Mouse (Mus musculus): ENCODE measurements around the gene Gm13271. TPM values are rescaled to one million over a fixed set of nuclear protein-coding genes. Genes with fewer than 3 reads are reported as not detected.
A peak's percentile ranks its signal among the peaks of the same experiment; 100 is the strongest.
"Not testable (repeated sequence)": the region's sequence is repeated elsewhere in the genome, so short reads cannot be mapped to it uniquely, and the experiment has no call there.

Gene Gm13271
- total RNA-seq, 2 experiments from 2014 or later = not detected

- TF ChIP-seq CTCF (IDR thresholded peaks at IDR 0.05) = peak; percentile 13; the same call in 1 of the 2 replicates
- peak; percentile 28 for DNase-seq
- Histone ChIP-seq H3K27ac (peak overlapping the region; percentile 61; the same call in 1 of the 2 replicates), H3K4me3 (peak overlapping the region; percentile 57)
- intact Hi-C loops (cut with DNase I) = not testable (repeated sequence)
Measured at GRCm38 (mm10) chr4:88782335-88782734, 27.7 kb downstream of the Gm13271 start.

GRCm38 (mm10) chr4:88785409-88785808 lies 30.7 kb downstream of the Gm13271 start, which contains the start of gene Gm13276:
TSS of gene Gm13276 (plus strand) at chr4:88785709.
- intact Hi-C loops (cut with DNase I); DNase-seq; H3K27ac ChIP-seq; H3K4me3 ChIP-seq: not testable (repeated sequence)

GRCm38 (mm10) chr4:88788402-88788801 lies 33.7 kb downstream of the Gm13271 start, which contains the start of gene Gm13277:
TSS of gene Gm13277 (plus strand) at chr4:88788632.
- TF ChIP-seq CTCF (IDR thresholded peaks at IDR 0.05) = peak; percentile 51
- peak; percentile 72 for DNase-seq
- H3K4me3 ChIP-seq; H3K27ac ChIP-seq; intact Hi-C loops (cut with DNase I): not testable (repeated sequence)

GRCm38 (mm10) chr4:88791250-88791649 lies 36.6 kb downstream of the Gm13271 start, which contains the start of gene Gm13278:
TSS of gene Gm13278 (plus strand) at chr4:88791550.
- H3K27ac ChIP-seq; H3K4me3 ChIP-seq; intact Hi-C loops (cut with DNase I); DNase-seq: not testable (repeated sequence)

GRCm38 (mm10) chr4:88793936-88794675 lies 39.4 kb downstream of the Gm13271 start, which contains the start of gene Gm13275:
TSS of gene Gm13275 (plus strand) at chr4:88794487.
- peak; percentile 51 for DNase-seq
- intact Hi-C loops (cut with DNase I) = not testable (repeated sequence)
- TF ChIP-seq CTCF (IDR thresholded peaks at IDR 0.05) = peak; percentile 36
- Histone ChIP-seq H3K27ac (peak within 1 kb of the TSS; percentile 57), H3K4me3 (peak within 1 kb of the TSS; percentile 31)

- intact Hi-C loops (cut with DNase I); H3K27ac ChIP-seq; DNase-seq; H3K4me3 ChIP-seq: not testable (repeated sequence)
Measured at GRCm38 (mm10) chr4:88797097-88797496, 42.4 kb downstream of the Gm13271 start, which contains the start of gene Gm13279. TSS of gene Gm13279 (plus strand) at chr4:88797397.

GRCm38 (mm10) chr4:88799365-88799764 lies 44.7 kb downstream of the Gm13271 start, which contains the start of gene Gm13285:
TSS of gene Gm13285 (plus strand) at chr4:88799665.
- H3K27ac ChIP-seq; intact Hi-C loops (cut with DNase I); DNase-seq; H3K4me3 ChIP-seq: not testable (repeated sequence)

- H3K4me3 ChIP-seq; H3K27ac ChIP-seq; intact Hi-C loops (cut with DNase I); DNase-seq: not testable (repeated sequence)
Measured at GRCm38 (mm10) chr4:88802954-88803353, 48.3 kb downstream of the Gm13271 start, which contains the start of gene Gm13287. TSS of gene Gm13287 (plus strand) at chr4:88803254.

Other genes with a start within 250 kb of the Gm13271 start
- not detected for gene Ifnb1, start 232.1 kb upstream of the Gm13271 start, total RNA-seq (2021)
- not detected for gene Ifna15, start 196.6 kb upstream of the Gm13271 start, total RNA-seq (2021)
- gene Ifna14, start 183.1 kb upstream of the Gm13271 start, total RNA-seq (2021) = not detected
- not detected for gene Ifna9, start 162.5 kb upstream of the Gm13271 start, total RNA-seq (2021)
- not detected for gene Ifna12, start 151.5 kb upstream of the Gm13271 start, total RNA-seq (2021)
- gene C87499, start 120.5 kb upstream of the Gm13271 start, total RNA-seq (2021) = not detected
- not detected for gene Ifna13, start 110.4 kb upstream of the Gm13271 start, total RNA-seq (2021)
- gene Ifna16, start 77.9 kb upstream of the Gm13271 start, total RNA-seq (2021) = not detected
- gene Ifna2, start 71.0 kb upstream of the Gm13271 start, total RNA-seq (2021) = not detected
- not detected for gene Ifnab, start 63.5 kb upstream of the Gm13271 start, total RNA-seq (2021)
- gene Gm26566, start 33.1 kb upstream of the Gm13271 start, total RNA-seq (2021) = under 1 TPM; 0.22 to 0.48 TPM
- 10 to 100 TPM; 51.6 to 58.9 TPM for gene Klhl9, start 32.4 kb upstream of the Gm13271 start, total RNA-seq (2021)
- gene Gm13283, start 5.3 kb downstream of the Gm13271 start, total RNA-seq (2021) = not detected
- gene Gm13290, start 19.0 kb downstream of the Gm13271 start, total RNA-seq (2021) = not detected
- not detected for gene Gm13289, start 22.1 kb downstream of the Gm13271 start, total RNA-seq (2021)
- not detected for gene Gm13272, start 25.0 kb downstream of the Gm13271 start, total RNA-seq (2021)
- gene Ifnz, start 27.3 kb downstream of the Gm13271 start, total RNA-seq (2021) = not detected
- gene Gm13276, start 30.8 kb downstream of the Gm13271 start, total RNA-seq (2021) = not detected
- not detected for gene Gm13277, start 33.8 kb downstream of the Gm13271 start, total RNA-seq (2021)
- gene Gm13278, start 36.7 kb downstream of the Gm13271 start, total RNA-seq (2021) = not detected
- not detected for gene Gm13275, start 39.6 kb downstream of the Gm13271 start, total RNA-seq (2021)
- gene Gm13279, start 42.5 kb downstream of the Gm13271 start, total RNA-seq (2021) = not detected
- not detected for gene Gm13285, start 44.8 kb downstream of the Gm13271 start, total RNA-seq (2021)
- not detected for gene Gm13287, start 48.4 kb downstream of the Gm13271 start, total RNA-seq (2021)
- not detected for gene Gm13288, start 50.7 kb downstream of the Gm13271 start, total RNA-seq (2021)
- gene Ifna7, start 61.4 kb downstream of the Gm13271 start, total RNA-seq (2021) = not detected
- not detected for gene Ifna11, start 65.1 kb downstream of the Gm13271 start, total RNA-seq (2021)
- gene Ifna6, start 72.5 kb downstream of the Gm13271 start, total RNA-seq (2021) = not detected
- gene Ifna5, start 80.7 kb downstream of the Gm13271 start, total RNA-seq (2021) = not detected
- not detected for gene Ifna4, start 87.0 kb downstream of the Gm13271 start, total RNA-seq (2021)
- not detected for gene Ifna1, start 95.2 kb downstream of the Gm13271 start, total RNA-seq (2021)
- not detected for gene Ifne, start 125.3 kb downstream of the Gm13271 start, total RNA-seq (2021)